Mouse (Mus musculus): ENCODE data around the gene Nrxn2.

Nrxn2 gene

GRCm38 (mm10) chr19:6540191-6540590 lies 121.7 kb downstream of the Nrxn2 start:
- no peak for DNase-seq (ENCODE audit: extremely low read depth, low read depth)

GRCm38 (mm10) chr19:6541521-6541920 lies 123.0 kb downstream of the Nrxn2 start:
- no peak for DNase-seq (ENCODE audit: extremely low read depth, low read depth)

GRCm38 (mm10) chr19:6542367-6543034 lies 124.0 kb downstream of the Nrxn2 start, which contains the start of gene Slc22a12:
Gene Slc22a12 (minus strand): TSS chr19:6543032.
- DNase-seq (ENCODE audit: extremely low read depth, low read depth): no peak

- no peak for DNase-seq (ENCODE audit: extremely low read depth, low read depth)
Measured at GRCm38 (mm10) chr19:6543035-6543383, 124.5 kb downstream of the Nrxn2 start.

- no peak for DNase-seq (ENCODE audit: extremely low read depth, low read depth)
Measured at GRCm38 (mm10) chr19:6543518-6543917, 125.0 kb downstream of the Nrxn2 start.

GRCm38 (mm10) chr19:6544712-6545111 lies 126.2 kb downstream of the Nrxn2 start:
- DNase-seq (ENCODE audit: extremely low read depth, low read depth): no peak

GRCm38 (mm10) chr19:6545481-6545880 lies 127.0 kb downstream of the Nrxn2 start:
- DNase-seq (ENCODE audit: extremely low read depth, low read depth): no peak

- no peak for DNase-seq (ENCODE audit: extremely low read depth, low read depth)
Measured at GRCm38 (mm10) chr19:6546096-6546495, 127.6 kb downstream of the Nrxn2 start.

GRCm38 (mm10) chr19:6547801-6548200 lies 129.3 kb downstream of the Nrxn2 start:
- no peak for DNase-seq (ENCODE audit: extremely low read depth, low read depth)

GRCm38 (mm10) chr19:6548431-6549410 lies 130.2 kb downstream of the Nrxn2 start:
- DNase-seq (ENCODE audit: extremely low read depth, low read depth): no peak

- DNase-seq (ENCODE audit: extremely low read depth, low read depth): no peak
Measured at GRCm38 (mm10) chr19:6549566-6549965, 131.0 kb downstream of the Nrxn2 start.

GRCm38 (mm10) chr19:6551215-6551614 lies 132.7 kb downstream of the Nrxn2 start:
- no peak for DNase-seq (ENCODE audit: extremely low read depth, low read depth)

GRCm38 (mm10) chr19:6552302-6553028 lies 133.9 kb downstream of the Nrxn2 start:
- DNase-seq (ENCODE audit: extremely low read depth, low read depth): peak; percentile 68

GRCm38 (mm10) chr19:6553174-6553573 lies 134.6 kb downstream of the Nrxn2 start:
- no peak for DNase-seq (ENCODE audit: extremely low read depth, low read depth)

GRCm38 (mm10) chr19:6553819-6554582 lies 135.5 kb downstream of the Nrxn2 start:
- no peak for DNase-seq (ENCODE audit: extremely low read depth, low read depth)

GRCm38 (mm10) chr19:6559576-6559975 lies 141.0 kb downstream of the Nrxn2 start:
- DNase-seq (ENCODE audit: extremely low read depth, low read depth): no peak

- DNase-seq (ENCODE audit: extremely low read depth, low read depth): no peak
Measured at GRCm38 (mm10) chr19:6560246-6560815, 141.8 kb downstream of the Nrxn2 start.

GRCm38 (mm10) chr19:6565136-6565535 lies 146.6 kb downstream of the Nrxn2 start:
- no peak for DNase-seq (ENCODE audit: extremely low read depth, low read depth)

- no peak for DNase-seq (ENCODE audit: extremely low read depth, low read depth)
Measured at GRCm38 (mm10) chr19:6566450-6566849, 147.9 kb downstream of the Nrxn2 start.

GRCm38 (mm10) chr19:6569021-6569420 lies 150.5 kb downstream of the Nrxn2 start:
- no peak for DNase-seq (ENCODE audit: extremely low read depth, low read depth)

GRCm38 (mm10) chr19:6569561-6569960 lies 151.0 kb downstream of the Nrxn2 start:
- DNase-seq (ENCODE audit: extremely low read depth, low read depth): no peak

All from MEL-GATA-1-ER (cell line).